Mouse (Mus musculus) adrenal gland, adult 10 weeks (tissue): ENCODE results near the gene Dclre1a. TPM values are rescaled to one million over a fixed set of nuclear protein-coding genes. Genes with fewer than 3 reads are reported as not detected.

Source experiments
- polyA plus RNA-seq: library from polyadenylated mRNA; stranded (reverse); fragments of 350-450 nt; fragmentation: Illumina TruSeq; extraction: RNeasy Lipid Tissue Mini Kit (QIAGEN cat#74804); gene quantifications from one replicate; pipeline ENCODE4 v1.2.3, GENCODE M21; 2014; ENCODE audit warnings: low read depth, low replicate concordance

Dclre1a gene
- polyA plus RNA-seq, result 50.8 TPM

DNA sequence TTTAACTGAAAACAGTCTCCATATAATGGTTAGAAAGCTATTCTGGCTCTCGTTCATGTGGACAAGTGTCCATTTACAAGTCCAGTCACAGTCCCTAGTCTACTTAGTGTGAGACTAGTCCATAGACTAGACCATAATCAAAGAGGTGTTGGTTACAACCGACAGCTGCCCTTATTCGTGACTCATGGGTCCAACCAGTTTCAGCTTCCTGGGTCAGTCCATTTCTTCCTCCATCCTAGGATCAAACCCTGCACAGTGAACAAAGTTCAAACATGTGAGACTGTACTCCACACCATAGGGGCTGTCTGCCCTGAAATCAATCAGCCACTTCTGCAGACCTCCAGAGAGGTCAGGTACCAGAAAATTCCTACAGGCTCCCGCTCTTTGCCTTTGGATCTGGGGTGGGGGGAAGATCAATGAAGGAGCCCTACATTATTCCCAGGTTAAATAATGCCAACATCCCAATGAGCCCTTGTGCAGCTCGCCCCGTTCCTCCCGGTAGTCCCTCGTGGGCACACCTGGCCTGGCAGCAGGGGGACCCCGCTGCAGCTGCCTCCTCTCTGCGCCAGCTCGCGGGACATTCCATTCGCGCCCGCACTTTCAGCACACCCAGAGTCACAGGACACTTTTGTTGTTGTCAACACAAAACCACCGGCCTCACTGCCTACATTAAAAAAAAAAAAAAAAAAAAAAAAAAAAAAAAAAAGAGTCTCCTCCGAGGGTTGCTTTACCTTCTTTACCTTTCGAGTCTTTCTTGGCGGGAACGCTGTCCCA lies at the start of gene Dclre1a:
Dclre1a (minus strand) TSS at position 767 of the 774 bp plus-strand sequence.

GRCm38 (mm10) chr19:56548230-56549032 lies 409 bp upstream of the Dclre1a start, which contains the start of gene Nhlrc2:
Gene Nhlrc2 (plus strand): TSS chr19:56548261.

Other genes with a start within 250 kb of the Dclre1a start
- gene Nrap, start 158.2 kb downstream of the Dclre1a start, polyA plus RNA-seq, result 0.35 TPM
- 7.3 TPM for gene Casp7, start 151.1 kb downstream of the Dclre1a start, polyA plus RNA-seq
- not detected for gene Plekhs1, start 86.6 kb downstream of the Dclre1a start, polyA plus RNA-seq
- 17.2 TPM for gene Nhlrc2, start within 50 bp of the Dclre1a start, polyA plus RNA-seq
- gene Adrb1, start 174.0 kb upstream of the Dclre1a start, polyA plus RNA-seq, result 1.0 TPM